Mouse (Mus musculus): ENCODE results near the gene 5031439G07Rik.

DNA sequence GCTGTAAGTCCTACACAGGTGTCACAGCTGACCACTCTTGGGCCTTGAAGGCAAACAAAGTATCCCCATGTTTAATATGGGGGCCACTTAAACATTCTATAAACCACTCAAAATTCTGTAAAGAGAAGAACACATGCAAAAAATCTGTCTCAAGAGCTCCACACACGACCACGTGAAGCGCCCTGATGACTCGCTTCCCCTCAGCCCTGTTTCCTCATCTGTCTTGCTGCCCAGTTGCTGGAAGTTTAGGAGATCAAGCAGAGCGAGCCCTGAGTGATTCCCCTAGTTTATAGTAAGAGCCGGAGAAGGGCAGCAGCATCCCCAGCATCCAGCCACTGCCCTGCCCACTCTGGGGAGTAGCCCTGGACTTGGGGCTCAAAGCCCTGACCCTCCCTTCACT, 28.5 kb downstream of the 5031439G07Rik start:
- TF ChIP-seq CTCF (IDR thresholded peaks at IDR 0.05) (no peak), EP300 (IDR thresholded peaks at IDR 0.05) (no peak)
